Mouse (Mus musculus): Measurements from ENCODE around the gene Dock9.

DNA sequence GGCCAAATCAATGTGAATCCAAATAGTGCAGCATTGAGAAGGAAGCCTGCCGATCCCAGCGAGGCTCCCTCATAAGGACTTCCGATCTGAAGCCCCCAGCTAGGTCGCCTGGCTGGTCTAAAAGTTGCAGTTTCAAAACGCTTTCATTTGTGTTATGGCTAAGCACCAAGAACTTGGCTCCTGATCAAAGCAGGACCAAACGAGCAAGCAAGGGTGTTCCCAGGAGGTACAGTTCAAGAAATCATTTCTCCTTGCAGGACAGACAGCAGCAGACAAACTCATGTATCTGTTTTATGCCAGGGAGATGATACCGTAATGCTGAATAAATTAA is 99.1 kb downstream of the Dock9 start:
- TF ChIP-seq CTCF (IDR thresholded peaks at IDR 0.05; ENCODE audit: low read depth) (no peak), EP300 (optimal IDR thresholded peaks at IDR 0.05) (no peak)

All from stomach, postnatal 0 days (tissue).